Mouse (Mus musculus) central nervous system, embryonic 18 days (tissue): ENCODE measurements around the gene Iqcn. TPM values are rescaled to one million over a fixed set of nuclear protein-coding genes. Genes with fewer than 3 reads are reported as not detected.

Experiments used
- polyA plus RNA-seq: library from polyadenylated mRNA; depleted of rRNA; stranded (reverse); fragments of >200 nt; gene quantifications from 2 replicates; pipeline ENCODE4 v1.2.3, GENCODE M21; 2012; rRNA removed

Iqcn gene
- 0.12 and 0.14 TPM in 2 replicates for polyA plus RNA-seq

DNA sequence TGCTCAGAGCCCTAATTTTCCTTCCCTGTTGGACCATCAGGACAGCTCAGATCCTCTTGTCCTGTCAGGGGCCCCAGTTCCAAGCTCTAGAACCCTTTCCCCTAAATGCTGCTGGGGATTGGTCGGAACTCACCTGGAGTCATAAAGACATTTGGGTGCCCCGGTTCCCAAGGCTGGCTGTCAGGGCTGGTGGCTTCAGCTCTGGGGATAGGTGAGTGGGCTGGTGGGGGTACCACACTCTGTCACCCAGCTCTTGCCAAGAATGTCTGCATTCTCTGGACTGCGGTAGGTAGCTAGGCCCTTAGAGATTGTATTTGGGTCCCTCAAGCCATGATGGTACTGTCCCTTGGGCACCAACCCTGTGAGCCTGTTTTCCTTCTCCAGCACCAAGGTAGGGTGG is at the start of gene Iqcn:
Gene Iqcn, plus strand, starts transcription at position 171 of the 400 bp plus-strand sequence.

DNA sequence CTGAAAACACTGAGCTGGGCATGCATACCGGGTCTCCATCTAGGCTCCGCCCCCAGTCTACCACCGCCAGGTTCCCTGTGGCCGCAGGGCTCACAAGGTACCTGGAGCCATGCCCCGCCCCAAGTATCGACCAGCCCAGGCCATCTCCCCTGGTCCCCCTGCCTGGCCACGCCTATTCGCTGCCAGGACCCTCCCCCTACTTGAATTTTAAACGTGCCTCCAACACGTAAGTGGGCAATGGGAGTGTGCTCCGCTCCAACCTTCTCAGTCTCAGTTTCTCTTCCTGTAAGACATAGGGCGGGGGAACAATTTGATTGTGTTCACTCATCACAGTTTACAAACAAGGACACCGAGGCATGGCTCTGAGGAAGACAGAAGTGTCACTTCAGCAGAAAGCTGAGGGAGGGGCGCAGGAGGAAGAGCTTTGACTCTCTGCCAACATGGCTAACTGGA is 43.0 kb upstream of the Iqcn start, which contains the start of gene Pgpep1:
Gene Pgpep1, minus strand, starts transcription at position 116 of the 453 bp plus-strand sequence.

DNA sequence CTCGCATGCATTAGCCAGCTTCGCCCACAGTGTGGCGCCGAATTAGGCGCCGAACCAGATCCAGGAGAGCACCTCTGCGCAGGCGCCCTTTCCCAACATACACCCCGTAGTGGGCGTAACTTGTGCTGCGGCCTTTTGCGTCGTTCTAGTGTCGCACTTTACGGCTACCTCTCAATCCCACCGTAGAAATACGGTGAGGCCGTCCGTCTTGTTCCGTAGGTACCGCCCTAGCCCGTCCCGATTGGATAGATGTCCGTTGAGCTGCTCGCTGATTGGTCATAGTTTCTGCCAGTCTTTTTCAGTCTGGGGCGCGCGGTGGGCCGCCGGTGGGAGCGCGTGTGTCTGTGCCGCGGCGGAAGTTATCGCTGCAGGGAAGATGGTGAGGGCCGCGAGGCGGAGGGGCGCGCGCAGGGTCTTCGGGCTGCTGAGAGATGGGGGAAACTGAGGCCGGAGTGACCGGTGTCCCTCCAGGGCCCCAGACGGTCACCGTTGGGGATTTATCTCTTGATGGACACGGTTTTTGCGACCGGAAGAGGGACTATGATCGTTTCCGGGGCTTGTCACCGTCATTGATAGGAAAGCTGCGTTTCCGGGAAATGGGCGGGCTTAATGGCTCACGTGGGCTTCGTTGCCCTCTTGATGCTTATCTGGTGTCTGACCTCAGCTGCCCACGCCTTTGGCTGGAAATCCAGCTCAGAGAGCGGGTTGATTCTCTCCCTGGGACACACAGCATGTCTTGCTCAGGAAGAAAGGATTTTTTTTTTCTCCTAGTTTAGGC is 30.0 kb upstream of the Iqcn start, which contains the start of gene Lsm4:
Gene Lsm4, plus strand, starts transcription at position 170 of the 778 bp plus-strand sequence.

DNA sequence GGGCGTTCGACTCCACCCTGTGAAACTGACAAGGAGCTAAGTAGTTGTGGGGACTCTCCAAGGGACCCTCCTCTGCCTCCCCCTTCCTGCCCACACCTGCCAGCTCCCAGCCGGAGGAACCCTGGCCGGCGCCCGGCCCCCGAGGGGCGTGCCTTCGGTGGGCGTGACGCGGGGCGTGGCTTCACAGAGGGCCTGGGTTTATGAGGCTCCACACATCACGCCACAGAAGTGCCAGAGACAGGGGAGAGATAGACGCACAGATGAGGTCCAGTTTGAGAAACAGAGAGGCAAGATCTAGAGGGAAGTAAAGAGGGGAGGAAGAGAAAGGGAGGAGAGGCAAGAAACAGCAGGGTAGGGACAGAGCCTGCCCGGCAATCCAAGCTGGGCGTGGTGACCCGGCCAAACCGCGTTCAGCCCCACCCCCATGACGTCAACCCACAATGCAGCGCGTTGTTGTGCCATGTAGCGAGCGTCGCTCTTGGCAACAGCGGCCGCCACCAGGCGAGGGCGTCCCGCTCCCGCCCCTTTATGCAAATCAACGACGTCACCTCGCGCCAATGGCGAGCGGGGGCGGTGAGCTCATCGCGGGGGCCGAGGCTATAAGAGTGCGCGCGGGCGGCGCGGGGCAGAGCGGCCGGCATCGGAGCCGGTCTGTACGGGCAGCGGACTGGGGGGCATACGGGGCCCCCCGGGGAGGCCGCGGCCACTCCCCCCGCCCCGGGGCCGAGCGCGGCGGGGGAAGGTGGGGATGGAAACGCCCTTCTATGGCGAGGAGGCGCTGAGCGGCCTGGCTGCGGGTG is 4.7 kb upstream of the Iqcn start, which contains the start of gene Jund:
Gene Jund, plus strand, starts transcription at position 640 of the 800 bp plus-strand sequence.

DNA sequence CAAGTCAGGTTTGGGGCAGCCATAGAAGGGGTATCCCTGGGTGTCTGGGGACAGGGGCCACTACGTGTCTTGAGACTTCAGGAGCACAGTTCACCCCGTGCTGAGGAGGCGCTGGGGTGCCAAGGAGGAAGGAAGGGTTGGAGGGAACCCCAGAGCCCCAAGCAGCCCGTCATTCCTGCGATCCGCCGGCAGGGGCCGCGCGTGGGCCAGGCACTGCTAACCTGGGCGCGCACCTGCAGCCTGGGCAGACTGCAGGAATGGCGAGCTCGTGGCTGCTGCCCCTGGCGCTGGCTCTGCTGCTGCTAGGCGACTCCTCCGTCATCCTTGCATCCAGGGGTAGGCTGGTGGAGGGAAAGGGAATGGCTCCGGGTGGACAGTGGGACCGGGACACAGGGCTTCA is 15.0 kb downstream of the Iqcn start, which contains the start of gene Gm3336:
Gene Gm3336, plus strand, starts transcription at position 247 of the 400 bp plus-strand sequence.

DNA sequence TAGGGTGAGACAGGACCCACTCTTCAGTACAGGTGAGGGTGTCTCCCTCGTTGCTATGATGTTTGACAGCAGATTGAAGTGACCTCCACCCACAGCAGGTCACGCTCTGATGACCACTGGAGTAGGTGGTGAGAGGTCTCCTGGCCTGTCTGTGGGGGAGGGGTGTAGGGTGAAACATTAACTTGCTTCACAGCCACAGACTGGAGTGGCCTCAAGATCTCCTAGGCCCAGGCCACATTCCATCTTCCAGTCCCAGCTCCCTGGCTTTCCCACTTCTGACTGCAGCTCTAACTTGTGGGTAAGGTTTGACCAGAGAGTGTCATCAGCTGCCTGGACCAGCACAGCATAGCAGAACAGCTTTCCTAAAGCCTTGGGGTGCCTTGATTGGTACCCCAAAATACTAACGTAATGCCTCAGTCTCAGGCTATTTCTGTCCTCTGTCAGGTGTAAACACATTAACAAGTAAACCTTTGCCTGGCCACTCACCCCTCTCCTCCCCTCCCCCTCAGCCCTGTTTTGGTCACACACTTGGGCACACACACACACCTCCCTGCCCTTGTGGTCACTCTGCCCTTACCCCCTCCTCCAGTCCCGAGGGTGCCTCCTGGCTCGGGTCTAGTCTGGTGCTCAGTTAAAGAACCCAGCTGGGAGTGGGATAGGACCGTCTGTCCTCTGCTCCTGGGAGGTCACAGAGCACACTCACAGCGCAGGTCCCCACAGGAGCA is 20.4 kb downstream of the Iqcn start, which contains the start of gene Pde4c:
Gene Pde4c, plus strand, starts transcription at position 235 of the 725 bp plus-strand sequence.

DNA sequence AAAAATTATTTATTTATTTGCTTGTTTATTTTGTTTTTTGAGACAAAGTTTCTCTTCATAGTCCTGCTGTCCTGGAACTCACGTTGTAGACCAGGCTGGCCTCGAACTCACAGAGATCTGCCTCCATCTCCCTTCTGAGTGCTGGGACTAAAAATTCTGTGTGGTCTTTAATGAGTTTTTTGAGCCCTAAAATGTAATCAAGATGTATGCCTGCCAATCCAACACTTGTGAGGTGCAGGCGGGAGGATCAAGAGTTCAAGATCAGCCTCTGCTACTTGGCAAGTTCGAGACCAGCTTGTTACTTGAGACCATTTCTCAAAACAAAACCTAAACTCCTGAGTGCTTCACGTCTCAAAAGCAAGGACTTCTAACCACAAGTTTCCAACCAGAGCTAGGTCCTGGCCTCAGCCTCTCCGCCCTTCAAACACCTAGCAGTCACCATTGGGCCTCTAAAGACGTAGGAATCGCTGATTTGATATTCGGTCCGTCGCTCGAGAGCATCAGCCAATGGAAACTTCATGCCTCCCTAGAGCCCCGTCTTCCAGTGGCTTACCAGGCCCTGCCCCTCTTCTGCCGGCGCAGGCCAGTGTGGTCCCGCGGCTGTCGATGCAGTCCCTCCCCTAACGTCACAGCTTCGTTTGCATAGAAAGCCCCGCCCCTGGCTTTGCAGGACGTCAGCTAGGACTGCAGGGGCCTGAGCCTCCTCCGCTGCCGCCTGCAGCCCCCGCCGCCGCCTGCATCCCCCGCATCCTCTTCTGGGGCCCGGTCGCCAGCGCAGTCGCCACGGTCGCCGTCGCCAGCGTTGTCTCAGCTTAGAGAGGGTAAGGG is 51.0 kb downstream of the Iqcn start, which contains the start of gene Rab3a:
Gene Rab3a, plus strand, starts transcription at position 637 of the 828 bp plus-strand sequence.

DNA sequence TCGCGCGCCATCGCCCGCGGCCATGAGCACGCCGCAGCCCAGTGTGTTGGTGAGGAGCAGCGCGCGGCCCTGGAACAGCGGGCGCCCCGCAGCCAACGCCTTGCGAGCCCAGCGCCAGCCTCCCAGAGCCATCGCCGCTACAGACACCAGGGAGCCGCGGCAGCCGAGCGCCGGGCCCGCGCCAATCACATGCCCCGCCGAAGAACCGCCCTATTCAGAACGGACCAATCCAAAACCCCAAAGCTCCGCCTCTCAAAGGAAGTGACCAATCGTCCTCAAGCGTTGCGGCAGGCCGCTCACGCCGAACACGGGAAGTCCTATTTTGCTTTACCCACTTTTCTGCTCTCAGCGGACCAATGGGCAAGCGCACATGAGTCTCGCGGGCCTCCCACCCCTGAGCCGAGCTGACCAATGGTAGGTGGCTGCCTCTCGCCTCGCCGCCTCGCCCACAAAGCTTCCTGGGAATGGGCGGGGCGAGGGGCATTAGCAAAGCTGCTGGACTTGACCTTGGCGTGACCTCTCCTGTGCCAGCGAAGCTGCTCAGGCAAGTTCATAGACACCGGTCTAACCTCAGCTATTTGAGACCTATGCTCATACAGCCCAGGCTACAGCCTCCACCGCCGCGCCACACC is 57.6 kb downstream of the Iqcn start, which contains the start of gene Mpv17l2:
Gene Mpv17l2, minus strand, starts transcription at position 172 of the 632 bp plus-strand sequence.

Other genes with a start within 250 kb of the Iqcn start
- 45.0 and 47.6 TPM in 2 replicates for gene Klhl26, start 226.5 kb upstream of the Iqcn start, polyA plus RNA-seq
- gene Tmem59l, start 216.1 kb upstream of the Iqcn start, polyA plus RNA-seq: 93.1 and 93.2 TPM in 2 replicates
- gene Crlf1, start 210.3 kb upstream of the Iqcn start, polyA plus RNA-seq: 21.4 and 29.2 TPM in 2 replicates
- gene Rex1bd, start 196.7 kb upstream of the Iqcn start, polyA plus RNA-seq: 208 and 217 TPM in 2 replicates
- 1,219 and 1,269 TPM in 2 replicates for gene Uba52, start 192.7 kb upstream of the Iqcn start, polyA plus RNA-seq
- 515 and 521 TPM in 2 replicates for gene Fkbp8, start 175.7 kb upstream of the Iqcn start, polyA plus RNA-seq
- 36.9 and 38.8 TPM in 2 replicates for gene Kxd1, start 175.5 kb upstream of the Iqcn start, polyA plus RNA-seq
- gene Ell, start 164.0 kb upstream of the Iqcn start, polyA plus RNA-seq: 21.8 and 22.9 TPM in 2 replicates
- gene Isyna1, start 109.1 kb upstream of the Iqcn start, polyA plus RNA-seq: 198 and 208 TPM in 2 replicates
- 201 and 212 TPM in 2 replicates for gene Ssbp4, start 94.6 kb upstream of the Iqcn start, polyA plus RNA-seq
- gene Lrrc25, start 87.3 kb upstream of the Iqcn start, polyA plus RNA-seq: 0.78 and 0.87 TPM in 2 replicates
- 0.16 and 0.32 TPM in 2 replicates for gene Gdf15, start 71.0 kb upstream of the Iqcn start, polyA plus RNA-seq
- 45.7 and 46.8 TPM in 2 replicates for gene Pgpep1, start 43.1 kb upstream of the Iqcn start, polyA plus RNA-seq
- 153 and 155 TPM in 2 replicates for gene Lsm4, start 30.2 kb upstream of the Iqcn start, polyA plus RNA-seq
- 201 and 210 TPM in 2 replicates for gene Jund, start 4.5 kb upstream of the Iqcn start, polyA plus RNA-seq
- gene Gm3336, start 15.1 kb downstream of the Iqcn start, polyA plus RNA-seq: not detected in 2 replicates
- gene Pde4c, start 20.3 kb downstream of the Iqcn start, polyA plus RNA-seq: 1.1 and 1.2 TPM in 2 replicates
- 582 and 635 TPM in 2 replicates for gene Rab3a, start 51.2 kb downstream of the Iqcn start, polyA plus RNA-seq
- 27.0 and 27.4 TPM in 2 replicates for gene Mpv17l2, start 57.5 kb downstream of the Iqcn start, polyA plus RNA-seq
- 138 and 151 TPM in 2 replicates for gene Pik3r2, start 73.3 kb downstream of the Iqcn start, polyA plus RNA-seq
- 44.0 and 53.5 TPM in 2 replicates for gene Mast3, start 101.6 kb downstream of the Iqcn start, polyA plus RNA-seq
- 0.06 and 0.09 TPM in 2 replicates for gene Il12rb1, start 105.0 kb downstream of the Iqcn start, polyA plus RNA-seq
- gene Arrdc2, start 136.3 kb downstream of the Iqcn start, polyA plus RNA-seq: 26.8 and 30.5 TPM in 2 replicates
- 23.8 and 25.4 TPM in 2 replicates for gene Kcnn1, start 159.8 kb downstream of the Iqcn start, polyA plus RNA-seq
- 125 and 128 TPM in 2 replicates for gene Ccdc124, start 170.5 kb downstream of the Iqcn start, polyA plus RNA-seq
- gene Slc5a5, start 189.3 kb downstream of the Iqcn start, polyA plus RNA-seq: 2.3 and 2.4 TPM in 2 replicates
- gene Rpl18a, start 194.0 kb downstream of the Iqcn start, polyA plus RNA-seq: 2,864 and 3,038 TPM in 2 replicates
- gene Map1s, start 202.5 kb downstream of the Iqcn start, polyA plus RNA-seq: 52.1 and 61.4 TPM in 2 replicates